Mouse (Mus musculus) forebrain, postnatal 0 days (tissue): Measurements from ENCODE around the gene Adgrg5. TPM values are rescaled to one million over a fixed set of nuclear protein-coding genes. Genes with fewer than 3 reads are reported as not detected.

Experiments used
- ATAC-seq: fragments of 200-750 bp; cut with Nextera tagmentation; 2 replicates; pipeline ENCODE4 v1.8.0; 2017; ENCODE audit warnings: mild to moderate bottlenecking, moderate library complexity
- DNase-seq: peaks from one replicate; pipeline ENCODE4 v3.0.0-alpha.2; 2015
- H3K27ac ChIP-seq: fragments of 300-500 bp; sonication (generic); 2 replicates; pipeline ENCODE4 v1.5.1; 2014; ENCODE audit warnings: low read depth, mild to moderate bottlenecking, antibody characterized with exemption, low read length, moderate library complexity, mixed read lengths
- H3K27me3 ChIP-seq: fragments of 300-500 bp; sonication (generic); 2 replicates; pipeline ENCODE4 v1.6.1; 2014; ENCODE audit warnings: mild to moderate bottlenecking, low read length, mixed read lengths; ENCODE audit not compliant: insufficient read depth
- H3K36me3 ChIP-seq: fragments of 300-500 bp; sonication (generic); 2 replicates; pipeline ENCODE4 v1.6.1; 2014; ENCODE audit warnings: mild to moderate bottlenecking, moderate library complexity; ENCODE audit not compliant: insufficient read depth
- H3K4me1 ChIP-seq: fragments of 300-500 bp; sonication (generic); 2 replicates; pipeline ENCODE4 v1.6.1; 2014; ENCODE audit warnings: antibody characterized with exemption; ENCODE audit not compliant: insufficient read depth
- H3K4me2 ChIP-seq: fragments of 300-500 bp; sonication (generic); 2 replicates; pipeline ENCODE4 v1.6.1; 2014; ENCODE audit warnings: low read depth, mild to moderate bottlenecking, moderate library complexity
- H3K4me3 ChIP-seq: fragments of 300-500 bp; sonication (generic); 2 replicates; pipeline ENCODE4 v1.5.1; 2014; ENCODE audit warnings: low read depth, low read length, mixed read lengths
- H3K9ac ChIP-seq: fragments of 300-500 bp; sonication (generic); 2 replicates; pipeline ENCODE4 v1.6.1; 2014; ENCODE audit warnings: mild to moderate bottlenecking
- H3K9me3 ChIP-seq: fragments of 300-500 bp; sonication (generic); 2 replicates; pipeline ENCODE4 v1.6.1; 2016; ENCODE audit warnings: low read length
- CTCF ChIP-seq: sonication (generic); IDR thresholded peaks from 2 replicates; pipeline ENCODE4 v1.5.1; 2016; ENCODE audit warnings: antibody characterized with exemption, control low read depth, low read depth
- WGBS: fragments of 180-500 bp; shearing (Covaris S2); extraction: QIAGEN DNeasy Blood & Tissue Kit; methylation state at CpG from one replicate; pipeline ENCODE4 v1.1.7; 2014; 5-methylcytosine and 5-hydroxymethylcytosine counted together
- polyA plus RNA-seq: library from polyadenylated mRNA; unstranded; fragments of >200 nt; fragmentation: Nextera tagmentation; extraction: Ambion mirVana; gene quantifications from 2 replicates; pipeline ENCODE4 v1.2.1, GENCODE M21; 2015
- total RNA-seq: library from RNA; depleted of rRNA; stranded (reverse); fragments of >200 nt; gene quantifications from 2 replicates; pipeline ENCODE4 v1.2.3, GENCODE M21; 2014

Adgrg5 gene
- total and polyA plus RNA-seq, 2 experiments from 2014 or later, result 0.10 to 0.12 TPM

DNA sequence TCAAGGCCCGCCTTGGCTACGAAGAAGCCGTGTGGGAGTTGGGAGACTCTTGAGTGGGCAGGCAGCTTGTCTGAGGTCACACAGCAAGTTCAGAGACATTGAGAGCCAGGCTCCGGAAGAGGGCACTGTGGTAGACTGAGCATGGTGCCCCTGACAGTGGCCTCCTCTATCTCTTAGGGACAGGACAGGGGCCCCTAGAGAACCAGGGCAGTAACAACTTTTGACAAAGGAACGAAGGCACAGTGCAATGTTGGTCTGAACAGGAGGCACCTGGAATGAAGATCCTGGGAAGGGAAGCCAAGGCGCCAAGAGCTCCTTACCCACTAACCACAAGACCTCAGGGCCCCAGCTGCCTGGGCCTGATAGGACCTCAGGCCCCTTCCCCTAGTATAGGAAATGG lies 61.5 kb downstream of the Adgrg5 start:
- no peaks in the 10 kb centered on the region for H3K9me3 ChIP-seq
- TF ChIP-seq CTCF, result no peak
- peaks cover 35% of the 10 kb centered on the region for H3K4me1 ChIP-seq
- no peak overlapping the region for H3K4me3 ChIP-seq
- WGBS, result 83% methylated on average over 6 of the region's 6 CpGs
- no peaks in the 10 kb centered on the region for H3K36me3 ChIP-seq
- H3K27ac ChIP-seq, result no peak overlapping the region
- H3K4me2 ChIP-seq, result peak overlapping the region; percentile 27; the same call in 1 of the 2 replicates
- ATAC-seq (no peak), DNase-seq (no peak)
- no peak overlapping the region for H3K9ac ChIP-seq
- no peaks in the 10 kb centered on the region for H3K27me3 ChIP-seq

DNA sequence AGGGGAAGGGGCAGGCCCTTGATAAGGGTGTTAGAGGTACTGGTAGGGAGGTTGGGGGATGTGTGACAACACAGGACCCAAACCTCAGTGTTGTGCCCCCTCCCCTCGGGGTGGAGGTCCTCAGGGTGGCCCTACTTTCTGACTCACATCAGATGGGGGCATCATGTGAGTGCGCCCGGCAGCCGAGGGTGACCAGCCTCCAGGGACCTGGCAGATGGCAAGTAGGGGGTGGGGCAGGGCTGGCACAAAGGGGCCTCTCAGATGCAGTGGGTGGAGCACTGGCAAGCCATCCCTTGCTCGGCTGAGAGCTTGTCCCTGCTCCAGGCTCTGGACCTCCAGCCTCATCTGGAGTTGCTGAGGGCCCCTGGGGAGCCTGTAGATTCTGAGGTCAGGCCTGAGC lies 63.2 kb downstream of the Adgrg5 start:
- Histone ChIP-seq H3K27me3 (no peaks in the 10 kb centered on the region), H3K4me2 (peak overlapping the region; percentile 13; the same call in 1 of the 2 replicates), H3K9ac (no peak overlapping the region), H3K27ac (0 out of 2 replicates have a peak overlapping the region, but pooled peaks have one; percentile 31), H3K36me3 (no peaks in the 10 kb centered on the region), H3K4me1 (peaks cover 37% of the 10 kb centered on the region), H3K4me3 (no peak overlapping the region), H3K9me3 (no peaks in the 10 kb centered on the region)
- WGBS, result 27% methylated on average over 5 of the region's 5 CpGs
- ATAC-seq (peak; percentile 55), DNase-seq (peak; percentile 65)
- TF ChIP-seq CTCF, result no peak

DNA sequence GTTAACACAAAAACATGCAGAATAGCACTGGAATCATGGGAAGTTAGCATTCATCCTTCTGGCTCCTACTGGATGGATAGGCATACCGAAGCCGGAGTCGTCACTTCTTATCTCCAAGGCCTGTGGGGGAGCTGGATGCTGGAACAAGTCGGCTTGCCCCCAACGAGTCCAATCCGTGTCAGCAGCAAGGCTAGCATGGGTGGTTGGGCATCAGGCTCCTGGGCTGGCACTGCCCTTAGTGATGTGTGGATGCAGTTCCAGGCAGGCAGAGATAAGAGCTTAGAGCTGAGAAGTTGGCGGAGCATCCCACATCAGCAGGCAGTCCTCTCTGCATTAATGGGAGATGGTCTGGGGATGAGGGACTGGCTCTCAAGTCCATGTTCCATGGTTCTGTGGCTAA lies 64.1 kb downstream of the Adgrg5 start:
- Histone ChIP-seq H3K27me3 (no peaks in the 10 kb centered on the region), H3K27ac (no peak overlapping the region), H3K4me1 (peaks cover 33% of the 10 kb centered on the region), H3K4me3 (no peak overlapping the region), H3K4me2 (no peak overlapping the region), H3K9ac (no peak overlapping the region), H3K36me3 (no peaks in the 10 kb centered on the region), H3K9me3 (no peaks in the 10 kb centered on the region)
- ATAC-seq (no peak), DNase-seq (no peak)
- no peak for TF ChIP-seq CTCF
- 83% methylated on average over 7 of the region's 7 CpGs for WGBS

DNA sequence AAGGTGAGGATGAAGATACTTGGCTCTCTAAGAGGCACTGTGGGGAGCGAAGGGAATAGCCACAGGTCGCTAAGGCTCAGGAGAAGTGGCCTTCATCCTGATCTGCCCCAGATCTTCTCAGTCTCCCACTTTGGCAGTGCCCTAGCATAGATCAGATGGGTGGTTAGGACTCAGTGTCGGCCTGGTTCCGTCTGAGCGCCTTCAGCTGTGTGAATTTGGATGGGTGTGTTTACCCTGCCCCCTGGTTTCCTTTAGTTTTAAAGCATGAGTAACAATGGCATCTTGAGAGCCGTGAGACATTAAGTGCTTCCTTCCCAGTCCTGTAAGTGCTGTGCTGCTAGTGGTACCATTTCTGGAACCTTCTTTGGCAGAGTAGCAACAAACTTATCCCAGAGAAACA lies 65.1 kb downstream of the Adgrg5 start:
- no peak overlapping the region for H3K4me2 ChIP-seq

DNA sequence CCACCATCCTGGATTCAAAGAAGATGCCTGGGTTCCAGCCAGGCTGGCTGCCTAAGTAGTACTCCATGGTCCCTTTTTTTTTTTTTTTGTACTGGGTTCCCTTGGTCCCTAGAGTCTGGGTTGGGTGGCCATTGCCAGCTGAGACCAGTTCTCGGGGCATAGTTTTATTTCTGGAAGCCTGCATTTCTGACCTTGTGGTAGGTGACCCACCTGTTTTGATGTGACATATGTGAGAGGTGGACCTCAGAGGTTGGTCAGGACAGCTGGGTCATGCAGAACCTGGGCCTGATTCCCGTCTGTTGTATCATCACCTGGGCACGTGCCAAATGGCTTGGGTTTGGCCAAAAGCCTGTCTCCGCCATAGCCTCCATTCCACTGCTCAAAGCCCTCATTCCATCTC lies 66.2 kb downstream of the Adgrg5 start:
- ATAC-seq (no peak), DNase-seq (no peak)
- H3K4me2 ChIP-seq, result no peak overlapping the region
- no peak overlapping the region for H3K9ac ChIP-seq
- peaks cover 36% of the 10 kb centered on the region for H3K4me1 ChIP-seq
- H3K9me3 ChIP-seq, result no peaks in the 10 kb centered on the region
- WGBS, result 91% methylated on average over 4 of the region's 4 CpGs
- no peaks in the 10 kb centered on the region for H3K27me3 ChIP-seq
- H3K4me3 ChIP-seq, result no peak overlapping the region
- no peak overlapping the region for H3K27ac ChIP-seq
- H3K36me3 ChIP-seq, result no peaks in the 10 kb centered on the region
- TF ChIP-seq CTCF, result no peak

More for the DNA sequence above, 65.1 kb downstream of the Adgrg5 start:
- WGBS, result 88% methylated on average over 6 of the region's 6 CpGs
- H3K4me1 ChIP-seq, result peaks cover 35% of the 10 kb centered on the region
- no peaks in the 10 kb centered on the region for H3K9me3 ChIP-seq
- no peak for DNase-seq
- H3K27me3 ChIP-seq, result no peaks in the 10 kb centered on the region
- TF ChIP-seq CTCF, result no peak
- no peak overlapping the region for H3K9ac ChIP-seq
- H3K4me3 ChIP-seq, result no peak overlapping the region
- no peak for ATAC-seq
- no peak overlapping the region for H3K27ac ChIP-seq
- H3K36me3 ChIP-seq, result no peaks in the 10 kb centered on the region

DNA sequence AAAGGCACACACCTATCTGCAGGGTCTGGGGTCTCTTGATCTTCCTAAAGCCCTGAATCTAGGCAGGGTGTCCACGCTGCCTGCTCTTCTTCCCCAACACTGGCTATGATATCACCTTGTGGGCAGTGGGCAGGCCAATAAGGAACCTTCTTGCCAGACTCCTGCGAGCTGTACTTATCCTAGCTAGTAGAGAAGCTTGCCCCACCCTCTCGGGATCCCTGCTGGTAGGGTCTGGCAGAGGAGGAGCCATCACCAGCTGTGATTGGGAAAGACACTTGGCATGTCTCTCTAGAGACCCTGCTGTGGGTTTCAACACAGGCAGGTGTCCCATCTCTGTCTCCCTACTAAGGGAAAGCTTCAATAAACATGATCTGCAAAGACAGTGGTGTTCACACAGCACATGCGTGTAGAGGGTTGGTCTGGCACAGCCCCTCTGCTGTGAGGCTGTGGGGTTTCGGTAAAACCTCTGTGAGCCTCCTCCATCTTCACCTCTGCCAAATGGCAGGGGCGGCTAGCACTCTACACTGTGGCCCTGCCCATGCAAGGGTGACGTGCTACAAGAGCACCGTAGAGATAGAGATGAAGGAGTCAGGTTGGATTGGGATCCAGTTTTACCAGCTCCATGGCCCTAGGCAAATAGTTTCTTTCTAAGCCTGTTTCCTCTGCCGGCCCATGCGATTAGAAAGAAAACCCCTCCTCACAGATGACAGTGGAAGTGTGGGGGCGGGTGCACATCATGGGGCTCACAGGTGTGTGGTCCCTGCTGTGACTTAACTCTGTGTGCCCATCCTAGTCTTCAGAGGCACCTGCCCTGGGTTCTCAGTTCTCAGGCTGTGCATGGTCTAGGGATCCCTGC lies 67.3 kb downstream of the Adgrg5 start:
- Histone ChIP-seq H3K4me3 (no peak overlapping the region), H3K36me3 (no peaks in the 10 kb centered on the region), H3K27ac (0 out of 2 replicates have a peak overlapping the region, but pooled peaks have one; percentile 9), H3K4me2 (no peak overlapping the region), H3K9me3 (no peaks in the 10 kb centered on the region), H3K9ac (no peak overlapping the region), H3K27me3 (no peaks in the 10 kb centered on the region), H3K4me1 (peaks cover 43% of the 10 kb centered on the region)
- TF ChIP-seq CTCF, result no peak
- peak; percentile 9 for DNase-seq
- 71% methylated on average over 11 of the region's 11 CpGs for WGBS
- ATAC-seq, result no peak

DNA sequence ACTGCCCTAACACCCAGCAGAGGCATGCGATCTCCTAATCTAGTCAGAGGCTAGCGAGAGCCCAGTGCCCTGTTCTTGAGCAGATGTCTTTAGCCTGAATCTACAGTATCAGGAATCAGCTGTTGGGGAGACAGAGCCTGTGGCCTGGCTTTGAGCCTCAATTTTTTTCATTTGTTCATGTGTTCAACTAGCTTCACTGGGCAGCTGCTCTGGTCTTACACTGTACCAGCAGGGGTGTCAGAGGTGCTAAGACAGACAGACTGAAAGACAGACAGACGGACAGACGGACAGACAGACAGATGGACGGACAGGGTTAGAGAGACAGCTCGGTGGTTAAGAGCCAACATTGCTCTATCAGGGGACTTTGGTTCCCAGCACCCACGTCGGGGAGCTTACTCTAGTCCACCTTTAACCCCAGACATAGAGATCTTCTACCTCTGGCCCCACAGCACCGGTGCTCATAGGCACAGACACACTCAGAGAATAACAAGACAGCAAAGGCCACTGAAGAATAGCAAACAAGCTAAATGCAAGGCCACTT lies 68.0 kb downstream of the Adgrg5 start:
- Histone ChIP-seq H3K27ac (0 out of 2 replicates have a peak overlapping the region, but pooled peaks have one; percentile 96), H3K9me3 (no peaks in the 10 kb centered on the region), H3K4me1 (peaks cover 43% of the 10 kb centered on the region), H3K36me3 (no peaks in the 10 kb centered on the region), H3K9ac (no peak overlapping the region), H3K4me2 (no peak overlapping the region), H3K27me3 (no peaks in the 10 kb centered on the region), H3K4me3 (no peak overlapping the region)
- no peak for ATAC-seq
- WGBS, result 77% methylated on average over 9 of the region's 9 CpGs
- DNase-seq, result no peak
- no peak for TF ChIP-seq CTCF
